Mouse (Mus musculus) midbrain, embryonic 14.5 days (tissue): ENCODE data around the gene Dop1a. TPM values are rescaled to one million over a fixed set of nuclear protein-coding genes. Genes with fewer than 3 reads are reported as not detected.

Experiments
- ATAC-seq: fragments of 200-750 bp; cut with Nextera tagmentation; 2 replicates; pipeline ENCODE4 v1.8.0; 2017; ENCODE audit warnings: moderate number of reproducible peaks, moderate library complexity; ENCODE audit not compliant: low FRiP score, low TSS enrichment
- DNase-seq: peaks from one replicate; pipeline ENCODE4 v3.0.0-alpha.2; 2015
- H3K27ac ChIP-seq: fragments of 300-500 bp; sonication (generic); replicated peaks from 2 replicates; pipeline ENCODE4 v1.5.1; 2014; ENCODE audit warnings: mild to moderate bottlenecking, low read depth, low read length, moderate library complexity
- H3K27me3 ChIP-seq: fragments of 300-500 bp; sonication (generic); 2 replicates; pipeline ENCODE4 v1.6.1; 2014; ENCODE audit warnings: low read length, control low read depth, mixed read lengths; ENCODE audit not compliant: control insufficient read depth, insufficient read depth
- H3K36me3 ChIP-seq: fragments of 300-500 bp; sonication (generic); 2 replicates; pipeline ENCODE4 v1.6.1; 2014; ENCODE audit warnings: low read length, control low read depth; ENCODE audit not compliant: control insufficient read depth, insufficient read depth
- H3K4me1 ChIP-seq: fragments of 300-500 bp; sonication (generic); 2 replicates; pipeline ENCODE4 v1.6.1; 2014; ENCODE audit warnings: mild to moderate bottlenecking, antibody characterized with exemption, low read length, control low read depth; ENCODE audit not compliant: control insufficient read depth, insufficient read depth
- H3K4me2 ChIP-seq: fragments of 300-500 bp; sonication (generic); 2 replicates; pipeline ENCODE4 v1.6.1; 2014; ENCODE audit warnings: mild to moderate bottlenecking, low read length, moderate library complexity
- H3K4me3 ChIP-seq: fragments of 300-500 bp; sonication (generic); replicated peaks from 2 replicates; pipeline ENCODE4 v1.5.1; 2014; ENCODE audit warnings: low read depth, low read length
- H3K9ac ChIP-seq: fragments of 300-500 bp; sonication (generic); replicated peaks from 2 replicates; pipeline ENCODE4 v1.6.1; 2014; ENCODE audit warnings: mild to moderate bottlenecking, low read length, moderate library complexity
- H3K9me3 ChIP-seq: fragments of 300-500 bp; sonication (generic); 2 replicates; pipeline ENCODE4 v1.6.1; 2016; ENCODE audit warnings: low read length, control low read depth, mixed read lengths; ENCODE audit not compliant: control insufficient read depth
- WGBS: fragments of 180-500 bp; shearing (Covaris S2); extraction: QIAGEN DNeasy Blood & Tissue Kit; methylation state at CpG from one replicate; pipeline ENCODE4 v1.1.7; 2014; 5-methylcytosine and 5-hydroxymethylcytosine counted together
- polyA plus RNA-seq: library from polyadenylated mRNA; unstranded; fragments of >200 nt; fragmentation: Nextera tagmentation; extraction: Ambion mirVana; gene quantifications from 2 replicates; pipeline ENCODE4 v1.2.1, GENCODE M21; 2014

Gene Dop1a
- polyA plus RNA-seq, 1 experiment from 2014 or later = 50.7 TPM

DNA sequence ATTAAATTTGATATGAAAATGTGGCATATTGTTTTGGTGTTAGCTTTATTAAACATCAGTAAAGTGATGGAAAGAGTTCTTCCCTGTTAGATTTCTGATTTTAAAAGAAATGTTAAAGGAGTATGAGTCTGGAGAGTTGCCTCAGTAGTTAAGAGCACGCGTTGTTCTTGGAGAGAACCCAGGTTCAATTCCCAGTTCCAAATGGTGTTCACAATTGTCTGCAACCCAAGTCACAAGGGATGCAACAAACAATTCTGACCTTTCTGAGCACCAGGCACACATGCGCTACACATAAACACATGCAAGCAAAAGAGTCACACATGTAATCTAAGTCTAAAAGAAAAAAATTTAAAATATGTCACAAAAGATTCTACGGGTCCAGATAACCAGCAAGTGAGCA lies 47.8 kb downstream of the Dop1a start:
- WGBS = 95% methylated on average over 4 of the region's 4 CpGs

DNA sequence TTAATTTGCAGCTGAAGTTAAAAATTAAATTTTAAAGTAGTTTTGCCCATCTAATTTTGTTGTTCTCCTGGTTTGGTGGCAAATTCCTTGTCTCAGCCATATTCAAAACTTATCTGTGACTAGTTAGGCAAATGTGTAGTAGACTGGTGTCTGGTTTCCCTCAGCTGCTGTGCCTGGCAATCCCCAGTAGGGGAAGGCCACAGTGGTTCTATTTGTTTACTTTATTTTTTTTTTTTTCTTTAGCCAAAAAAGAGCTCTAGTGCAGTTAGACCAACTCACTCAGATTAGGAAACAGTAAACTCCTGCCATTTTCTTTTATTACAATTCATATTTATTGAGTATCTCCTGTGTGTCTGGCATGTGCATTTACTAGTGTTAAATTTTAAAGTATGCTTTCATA lies 55.4 kb downstream of the Dop1a start:
- Histone ChIP-seq H3K27ac (no peak overlapping the region), H3K4me2 (no peak overlapping the region), H3K9ac (no peak overlapping the region), H3K9me3 (no peaks in the 10 kb centered on the region), H3K4me3 (no peak overlapping the region), H3K36me3 (peaks cover 67% of the 10 kb centered on the region), H3K27me3 (no peaks in the 10 kb centered on the region), H3K4me1 (no peaks in the 10 kb centered on the region)
- no peak for DNase-seq
- ATAC-seq = no peak

More for the DNA sequence above, 47.8 kb downstream of the Dop1a start:
- DNase-seq (no peak), ATAC-seq (no peak)
- H3K4me3 ChIP-seq = no peak overlapping the region
- H3K9me3 ChIP-seq = no peaks in the 10 kb centered on the region
- H3K4me2 ChIP-seq = no peak overlapping the region
- peaks cover 66% of the 10 kb centered on the region for H3K36me3 ChIP-seq
- H3K9ac ChIP-seq = no peak overlapping the region
- no peaks in the 10 kb centered on the region for H3K4me1 ChIP-seq
- no peak overlapping the region for H3K27ac ChIP-seq
- H3K27me3 ChIP-seq = no peaks in the 10 kb centered on the region

DNA sequence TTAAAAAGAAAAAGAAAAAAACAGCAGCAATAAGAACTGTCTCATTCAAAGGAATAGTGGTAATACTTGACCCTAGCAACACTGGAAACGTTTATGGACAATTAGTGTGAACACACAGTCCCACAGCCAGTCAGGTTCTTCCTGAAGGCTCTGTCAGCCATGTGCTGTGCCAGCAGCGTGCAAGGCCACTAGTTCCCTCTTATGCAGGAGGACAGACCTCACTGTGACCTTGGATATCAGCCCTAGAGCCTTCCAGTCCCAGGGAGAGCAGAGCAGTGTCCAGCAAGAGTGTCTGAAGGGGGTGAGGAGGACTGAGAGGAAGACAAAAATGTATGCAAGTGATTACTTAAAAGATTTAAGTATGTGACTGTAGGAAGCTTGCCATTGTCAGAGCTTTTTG lies 58.6 kb downstream of the Dop1a start:
- Histone ChIP-seq H3K4me2 (no peak overlapping the region), H3K9me3 (no peaks in the 10 kb centered on the region), H3K9ac (no peak overlapping the region), H3K27me3 (no peaks in the 10 kb centered on the region), H3K4me3 (no peak overlapping the region), H3K27ac (no peak overlapping the region), H3K36me3 (peaks cover 50% of the 10 kb centered on the region), H3K4me1 (no peaks in the 10 kb centered on the region)
- DNase-seq (no peak), ATAC-seq (no peak)
- 70% methylated on average over 2 of the region's 2 CpGs for WGBS

GRCm38 (mm10) chr9:86534071-86534470 lies 67.1 kb downstream of the Dop1a start:
- peaks cover 40% of the 10 kb centered on the region for H3K36me3 ChIP-seq

DNA sequence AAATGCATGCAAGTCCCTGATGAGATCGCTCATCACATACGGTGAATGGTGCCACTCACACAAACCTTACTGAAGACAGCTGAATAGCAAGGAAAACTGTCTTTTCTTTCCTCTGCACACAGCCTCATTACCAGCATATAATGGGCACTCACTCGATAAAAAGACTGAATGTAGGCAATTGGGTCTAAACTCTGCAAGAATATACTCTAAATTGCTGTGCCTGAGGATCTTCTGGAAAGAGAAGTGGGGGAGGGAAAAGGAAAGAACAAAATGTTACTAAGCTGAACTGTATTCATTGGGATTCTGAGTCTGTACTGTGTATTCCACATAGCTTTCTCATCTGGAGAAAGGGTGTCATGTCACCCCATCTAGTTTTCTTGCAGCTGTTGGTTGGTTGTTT lies 76.5 kb downstream of the Dop1a start:
- Histone ChIP-seq H3K36me3 (peaks cover 64% of the 10 kb centered on the region), H3K4me1 (no peaks in the 10 kb centered on the region), H3K4me3 (no peak overlapping the region), H3K27ac (no peak overlapping the region), H3K4me2 (no peak overlapping the region), H3K27me3 (no peaks in the 10 kb centered on the region), H3K9ac (no peak overlapping the region), H3K9me3 (no peaks in the 10 kb centered on the region)
- WGBS = 88% methylated on average over 3 of the region's 3 CpGs
- ATAC-seq (no peak), DNase-seq (no peak)

More at GRCm38 (mm10) chr9:86534071-86534470, 67.1 kb downstream of the Dop1a start:
- Histone ChIP-seq H3K27ac (no peak overlapping the region), H3K9ac (no peak overlapping the region), H3K4me3 (no peak overlapping the region), H3K9me3 (no peaks in the 10 kb centered on the region), H3K4me2 (no peak overlapping the region), H3K4me1 (no peaks in the 10 kb centered on the region), H3K27me3 (no peaks in the 10 kb centered on the region)
- WGBS = 91% methylated on average over 5 of the region's 5 CpGs
- ATAC-seq (no peak), DNase-seq (no peak)

DNA sequence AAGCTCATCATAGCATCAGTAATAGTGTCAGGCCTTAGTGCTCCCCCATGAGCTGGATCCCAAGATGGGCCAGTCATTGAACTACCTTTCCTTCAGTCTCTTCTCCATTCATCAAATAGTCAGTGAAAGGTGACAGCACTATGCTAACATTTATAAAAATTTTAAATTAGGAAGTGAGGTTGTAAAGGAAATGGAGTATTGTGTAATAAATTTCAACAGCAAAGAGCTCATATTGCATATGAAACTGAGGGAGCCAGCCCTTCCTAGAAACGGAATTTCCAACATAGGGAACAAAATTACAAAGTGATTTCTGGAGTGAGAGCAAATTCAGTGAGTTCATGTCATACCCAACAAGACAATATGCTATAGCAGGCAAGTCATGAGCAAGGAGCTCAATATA lies 77.6 kb downstream of the Dop1a start:
- Histone ChIP-seq H3K9me3 (no peaks in the 10 kb centered on the region), H3K4me3 (no peak overlapping the region), H3K36me3 (peaks cover 73% of the 10 kb centered on the region), H3K4me1 (no peaks in the 10 kb centered on the region), H3K27ac (no peak overlapping the region), H3K9ac (no peak overlapping the region), H3K4me2 (no peak overlapping the region), H3K27me3 (no peaks in the 10 kb centered on the region)
- DNase-seq (no peak), ATAC-seq (no peak)
- WGBS = 66% methylated on average over 1 of the region's 1 CpGs

GRCm38 (mm10) chr9:86549637-86550162 lies 82.7 kb downstream of the Dop1a start:
- H3K4me1 ChIP-seq = no peaks in the 10 kb centered on the region
- no peak for ATAC-seq
- no peak overlapping the region for H3K4me3 ChIP-seq
- no peaks in the 10 kb centered on the region for H3K27me3 ChIP-seq
- DNase-seq = no peak
- H3K27ac ChIP-seq = no peak overlapping the region
- no peak overlapping the region for H3K4me2 ChIP-seq
- 91% methylated on average over 5 of the region's 5 CpGs for whole genome bisulfite sequencing
- no peaks in the 10 kb centered on the region for H3K9me3 ChIP-seq
- no peak overlapping the region for H3K9ac ChIP-seq
- peaks cover 80% of the 10 kb centered on the region for H3K36me3 ChIP-seq

GRCm38 (mm10) chr9:86550717-86551116 lies 83.8 kb downstream of the Dop1a start:
- DNase-seq (no peak), ATAC-seq (no peak)
- Histone ChIP-seq H3K36me3 (peaks cover 84% of the 10 kb centered on the region), H3K9me3 (no peaks in the 10 kb centered on the region), H3K4me1 (no peaks in the 10 kb centered on the region), H3K4me2 (no peak overlapping the region), H3K27ac (no peak overlapping the region), H3K4me3 (no peak overlapping the region), H3K9ac (no peak overlapping the region), H3K27me3 (no peaks in the 10 kb centered on the region)
- WGBS = 95% methylated on average over 3 of the region's 3 CpGs

GRCm38 (mm10) chr9:86553886-86554285 lies 86.9 kb downstream of the Dop1a start:
- H3K9me3 ChIP-seq = no peaks in the 10 kb centered on the region
- DNase-seq = no peak
- H3K9ac ChIP-seq = no peak overlapping the region
- peaks cover 86% of the 10 kb centered on the region for H3K36me3 ChIP-seq
- ATAC-seq = no peak
- no peak overlapping the region for H3K27ac ChIP-seq
- H3K4me2 ChIP-seq = no peak overlapping the region
- 91% methylated on average over 9 of the region's 9 CpGs for WGBS
- no peaks in the 10 kb centered on the region for H3K27me3 ChIP-seq
- no peak overlapping the region for H3K4me3 ChIP-seq
- H3K4me1 ChIP-seq = no peaks in the 10 kb centered on the region
